Mouse (Mus musculus): Measurements from ENCODE around the gene Flot2. TPM values are rescaled to one million over a fixed set of nuclear protein-coding genes. Genes with fewer than 3 reads are reported as not detected.
A peak's percentile ranks its signal among the peaks of the same experiment; 100 is the strongest.

The Flot2 gene
- polyA plus RNA-seq, 1 experiment from 2014 or later: 92.4 TPM

DNA sequence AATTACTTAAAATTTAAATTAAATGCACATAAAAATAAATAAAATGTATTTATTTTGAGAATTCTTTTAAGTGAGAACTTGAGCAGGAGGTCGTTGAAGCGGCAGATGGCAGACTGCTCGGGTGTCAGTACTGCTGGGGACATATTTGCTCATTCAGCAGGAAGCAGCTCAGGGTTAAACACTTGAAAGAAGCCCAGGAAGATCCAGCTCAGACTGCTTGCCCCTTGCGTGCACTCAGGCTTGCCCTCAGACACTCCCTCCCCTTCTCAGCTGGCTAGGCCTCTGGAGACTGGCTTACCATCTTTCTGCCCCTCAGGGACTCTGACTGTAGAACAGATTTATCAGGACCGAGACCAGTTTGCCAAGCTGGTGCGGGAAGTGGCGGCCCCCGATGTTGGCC is 19.2 kb downstream of the Flot2 start:
- no peaks in the 10 kb centered on the region for H3K9me3 ChIP-seq (ENCODE audit: control insufficient read depth, low read length)
- no peak overlapping the region for H3K4me2 ChIP-seq (replicated peaks)
- DNase-seq (ENCODE audit: low spot score) (no peak), ATAC-seq (ENCODE audit: low FRiP score) (no peak)
- no peak overlapping the region for H3K9ac ChIP-seq
- no peak overlapping the region for H3K27ac ChIP-seq
- no peaks in the 10 kb centered on the region for H3K4me1 ChIP-seq (replicated peaks; ENCODE audit: control insufficient read depth, insufficient read depth, low read length)
- H3K4me3 ChIP-seq (replicated peaks; ENCODE audit: low read length): no peak overlapping the region
- 80% methylated on average over 8 of the region's 8 CpGs for WGBS
- H3K36me3 ChIP-seq (replicated peaks; ENCODE audit: control insufficient read depth, insufficient read depth): peaks cover 82% of the 10 kb centered on the region
- no peaks in the 10 kb centered on the region for H3K27me3 ChIP-seq (ENCODE audit: control insufficient read depth, insufficient read depth, low read length)

DNA sequence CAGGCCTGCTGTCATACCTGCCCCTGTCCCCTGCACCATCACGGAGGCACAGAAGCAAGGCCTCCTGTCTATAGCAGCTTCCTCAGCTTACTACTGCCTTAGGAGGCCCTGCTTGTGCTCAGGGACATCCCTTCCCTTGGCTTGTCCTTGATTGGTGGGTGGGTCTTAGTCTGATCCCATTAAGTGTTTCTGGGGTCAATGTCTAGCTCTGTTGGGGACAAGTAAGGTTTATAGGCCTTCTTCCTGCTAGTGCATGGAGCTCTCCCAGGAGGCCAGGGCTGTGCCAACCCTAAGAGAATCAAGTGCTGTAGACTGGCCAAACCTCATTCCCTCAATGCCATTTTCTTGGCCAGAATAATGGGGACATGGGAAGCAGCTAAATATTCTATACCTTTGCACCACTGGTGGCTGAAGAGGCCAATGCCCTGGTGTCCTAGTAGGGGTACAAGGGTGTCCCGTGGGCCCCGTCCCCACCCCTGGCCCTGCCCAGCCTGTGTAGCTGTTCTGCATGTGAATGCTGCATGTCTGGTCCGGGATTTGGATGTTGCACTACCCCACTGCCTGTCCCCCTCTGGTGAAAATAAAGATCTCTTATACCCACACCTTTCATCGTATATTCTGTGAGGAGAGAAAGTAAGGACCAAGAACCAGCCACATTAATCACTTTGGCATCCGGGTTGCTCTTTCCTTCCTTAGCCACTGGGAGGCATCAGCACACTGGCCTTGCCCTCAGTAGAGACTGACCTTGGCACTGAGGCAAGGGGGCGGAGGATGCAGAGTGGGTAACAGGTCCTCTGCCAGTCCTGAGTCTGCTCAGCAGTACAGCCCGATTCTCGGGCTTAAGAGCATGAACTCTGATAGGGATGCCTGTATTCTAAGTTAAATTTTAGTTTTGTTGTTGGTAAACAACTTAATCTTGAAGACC is 22.4 kb downstream of the Flot2 start:
- Histone ChIP-seq H3K27ac (no peak overlapping the region), H3K4me3 (replicated peaks; ENCODE audit: low read length) (no peak overlapping the region), H3K9me3 (ENCODE audit: control insufficient read depth, low read length) (no peaks in the 10 kb centered on the region), H3K4me1 (replicated peaks; ENCODE audit: control insufficient read depth, insufficient read depth, low read length) (no peaks in the 10 kb centered on the region), H3K4me2 (replicated peaks) (no peak overlapping the region), H3K27me3 (ENCODE audit: control insufficient read depth, insufficient read depth, low read length) (no peaks in the 10 kb centered on the region), H3K9ac (no peak overlapping the region), H3K36me3 (replicated peaks; ENCODE audit: control insufficient read depth, insufficient read depth) (peaks cover 53% of the 10 kb centered on the region)
- DNase-seq (ENCODE audit: low spot score) (peak; percentile 75), ATAC-seq (ENCODE audit: low FRiP score) (peak; percentile 62; the same call in 1 of the 2 replicates)
- 55% methylated on average over 9 of the region's 9 CpGs for whole genome bisulfite sequencing

DNA sequence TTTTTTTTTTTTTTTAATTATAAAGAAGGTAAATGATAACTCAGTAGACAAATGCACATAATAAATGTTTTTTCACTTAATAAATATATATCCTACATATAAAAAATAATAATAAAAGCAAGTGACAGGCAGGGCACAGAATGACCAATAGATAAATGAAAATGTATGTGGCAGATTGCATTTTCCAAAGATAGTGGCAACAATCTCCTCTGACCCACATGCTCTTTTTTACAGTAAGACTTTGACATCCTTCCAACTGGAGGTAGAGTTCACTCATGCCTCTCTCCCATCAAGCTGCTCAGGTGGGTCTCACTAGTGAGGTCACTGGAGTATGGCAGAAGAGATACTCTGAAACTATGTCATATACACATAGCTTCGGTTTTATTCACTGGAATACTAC is 24.8 kb downstream of the Flot2 start:
- no peak overlapping the region for H3K27ac ChIP-seq
- WGBS: 83% methylated on average over 1 of the region's 1 CpGs
- peaks cover 28% of the 10 kb centered on the region for H3K36me3 ChIP-seq (replicated peaks; ENCODE audit: control insufficient read depth, insufficient read depth)
- no peak overlapping the region for H3K9ac ChIP-seq
- ATAC-seq (ENCODE audit: low FRiP score) (no peak), DNase-seq (ENCODE audit: low spot score) (no peak)
- H3K4me3 ChIP-seq (replicated peaks; ENCODE audit: low read length): no peak overlapping the region
- H3K4me1 ChIP-seq (replicated peaks; ENCODE audit: control insufficient read depth, insufficient read depth, low read length): no peaks in the 10 kb centered on the region
- H3K9me3 ChIP-seq (ENCODE audit: control insufficient read depth, low read length): no peaks in the 10 kb centered on the region
- H3K4me2 ChIP-seq (replicated peaks): no peak overlapping the region
- no peaks in the 10 kb centered on the region for H3K27me3 ChIP-seq (ENCODE audit: control insufficient read depth, insufficient read depth, low read length)

DNA sequence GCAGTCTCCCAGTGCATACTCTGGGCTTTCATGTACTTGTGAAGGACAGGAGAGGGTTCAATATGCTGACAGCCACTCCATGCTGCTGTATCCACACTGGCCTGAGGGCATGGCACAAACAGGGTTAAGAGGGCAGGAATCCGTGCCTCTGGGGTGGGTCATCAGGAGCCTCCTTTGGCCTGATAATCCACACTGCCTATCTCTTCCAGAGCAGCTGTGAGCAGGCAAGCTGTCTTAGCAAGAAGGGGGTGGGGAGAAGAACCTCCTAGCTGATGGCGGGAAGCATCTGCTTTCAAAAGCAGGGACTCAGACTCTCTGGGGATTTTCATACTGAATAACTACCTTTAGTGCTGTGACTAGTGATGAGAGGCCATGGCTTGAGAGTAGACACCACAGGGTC is 28.2 kb downstream of the Flot2 start:
- H3K27ac ChIP-seq: no peak overlapping the region
- H3K9me3 ChIP-seq (ENCODE audit: control insufficient read depth, low read length): no peaks in the 10 kb centered on the region
- no peak overlapping the region for H3K4me3 ChIP-seq (replicated peaks; ENCODE audit: low read length)
- H3K9ac ChIP-seq: no peak overlapping the region
- no peaks in the 10 kb centered on the region for H3K4me1 ChIP-seq (replicated peaks; ENCODE audit: control insufficient read depth, insufficient read depth, low read length)
- no peak for DNase-seq (ENCODE audit: low spot score)
- H3K4me2 ChIP-seq (replicated peaks): no peak overlapping the region
- peaks cover 7% of the 10 kb centered on the region; the same call in 1 of the 2 replicates for H3K36me3 ChIP-seq (replicated peaks; ENCODE audit: control insufficient read depth, insufficient read depth)
- WGBS: 59% methylated on average over 2 of the region's 2 CpGs
- no peak for ATAC-seq (ENCODE audit: low FRiP score)
- no peaks in the 10 kb centered on the region for H3K27me3 ChIP-seq (ENCODE audit: control insufficient read depth, insufficient read depth, low read length)

DNA sequence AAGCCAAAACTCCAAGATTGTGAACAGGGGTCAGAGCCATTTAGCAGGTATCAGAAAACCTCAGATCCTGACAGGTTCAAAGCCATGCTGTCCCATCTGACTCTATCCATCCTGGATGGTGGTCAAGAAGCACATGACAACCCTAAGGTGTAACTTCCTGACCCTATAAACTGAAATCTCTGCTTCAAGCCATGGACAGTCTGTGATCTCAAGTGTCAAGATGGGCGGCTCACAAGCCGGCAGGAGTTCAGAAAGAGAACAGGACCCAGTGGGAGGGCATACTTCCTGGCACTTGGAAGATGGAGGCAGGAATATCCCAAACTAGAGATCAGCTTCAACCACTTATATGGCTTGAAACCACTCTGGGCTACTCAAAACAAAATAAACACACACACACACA is 28.9 kb downstream of the Flot2 start:
- no peak for ATAC-seq (ENCODE audit: low FRiP score)
- 58% methylated on average over 2 of the region's 2 CpGs for WGBS
- no peak overlapping the region for H3K9ac ChIP-seq
- H3K4me3 ChIP-seq (replicated peaks; ENCODE audit: low read length): no peak overlapping the region
- no peaks in the 10 kb centered on the region for H3K4me1 ChIP-seq (replicated peaks; ENCODE audit: control insufficient read depth, insufficient read depth, low read length)
- H3K36me3 ChIP-seq (replicated peaks; ENCODE audit: control insufficient read depth, insufficient read depth): peaks cover 6% of the 10 kb centered on the region; the same call in 1 of the 2 replicates
- no peaks in the 10 kb centered on the region for H3K27me3 ChIP-seq (ENCODE audit: control insufficient read depth, insufficient read depth, low read length)
- H3K4me2 ChIP-seq (replicated peaks): no peak overlapping the region
- no peak overlapping the region for H3K27ac ChIP-seq
- DNase-seq (ENCODE audit: low spot score): no peak
- H3K9me3 ChIP-seq (ENCODE audit: control insufficient read depth, low read length): no peaks in the 10 kb centered on the region

DNA sequence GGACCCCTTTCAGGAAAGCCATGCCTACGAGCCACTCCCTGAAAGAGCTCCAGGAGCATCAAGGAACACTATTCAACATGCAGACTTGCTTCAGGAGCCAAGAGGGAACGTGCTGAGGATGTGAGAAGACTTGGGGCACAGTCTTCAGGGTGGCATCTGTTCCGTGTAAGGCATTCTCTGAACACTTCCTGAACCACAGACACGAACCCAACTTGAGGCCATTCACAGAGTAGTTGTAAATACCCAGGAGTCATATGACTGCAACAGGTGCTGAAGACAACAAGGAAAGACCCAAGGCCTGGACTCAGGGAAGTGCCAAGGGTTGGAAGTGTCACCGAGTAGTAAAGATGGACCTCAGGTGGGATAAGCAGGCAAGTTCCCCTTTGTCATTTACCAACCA is 29.8 kb downstream of the Flot2 start:
- H3K4me2 ChIP-seq (replicated peaks): no peak overlapping the region
- no peaks in the 10 kb centered on the region for H3K27me3 ChIP-seq (ENCODE audit: control insufficient read depth, insufficient read depth, low read length)
- ATAC-seq (ENCODE audit: low FRiP score) (no peak), DNase-seq (ENCODE audit: low spot score) (no peak)
- no peak overlapping the region for H3K9ac ChIP-seq
- WGBS: 85% methylated on average over 5 of the region's 5 CpGs
- no peaks in the 10 kb centered on the region for H3K4me1 ChIP-seq (replicated peaks; ENCODE audit: control insufficient read depth, insufficient read depth, low read length)
- H3K4me3 ChIP-seq (replicated peaks; ENCODE audit: low read length): no peak overlapping the region
- no peaks in the 10 kb centered on the region for H3K9me3 ChIP-seq (ENCODE audit: control insufficient read depth, low read length)
- H3K27ac ChIP-seq: no peak overlapping the region
- peaks cover 15% of the 10 kb centered on the region for H3K36me3 ChIP-seq (replicated peaks; ENCODE audit: control insufficient read depth, insufficient read depth)

DNA sequence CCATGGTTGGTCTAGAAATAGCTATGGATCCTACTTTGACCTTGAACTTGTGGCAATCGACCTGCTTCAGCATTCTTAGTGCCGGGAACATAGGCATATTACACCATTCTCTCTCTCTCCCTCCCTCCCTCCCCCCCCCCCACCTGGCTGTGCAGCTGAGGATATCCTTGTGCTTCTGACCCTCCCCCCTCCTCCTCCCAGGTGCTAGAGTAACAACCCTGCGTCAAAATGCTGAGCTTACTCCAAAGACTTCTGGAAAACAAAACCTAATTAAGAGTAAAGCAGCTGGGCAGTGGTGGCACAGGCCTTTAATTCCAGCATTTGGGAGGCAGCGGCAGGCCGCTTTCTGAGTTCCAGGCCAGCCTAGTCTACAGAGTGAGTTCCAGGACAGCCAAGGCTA is 31.4 kb downstream of the Flot2 start:
- H3K27me3 ChIP-seq (ENCODE audit: control insufficient read depth, insufficient read depth, low read length): no peaks in the 10 kb centered on the region
- ATAC-seq (ENCODE audit: low FRiP score): no peak
- H3K4me1 ChIP-seq (replicated peaks; ENCODE audit: control insufficient read depth, insufficient read depth, low read length): no peaks in the 10 kb centered on the region
- DNase-seq (ENCODE audit: low spot score): no peak
- H3K27ac ChIP-seq: no peak overlapping the region
- no peak overlapping the region for H3K4me3 ChIP-seq (replicated peaks; ENCODE audit: low read length)
- WGBS: 87% methylated on average over 5 of the region's 5 CpGs
- peaks cover 31% of the 10 kb centered on the region for H3K36me3 ChIP-seq (replicated peaks; ENCODE audit: control insufficient read depth, insufficient read depth)
- H3K9me3 ChIP-seq (ENCODE audit: control insufficient read depth, low read length): no peaks in the 10 kb centered on the region
- no peak overlapping the region for H3K4me2 ChIP-seq (replicated peaks)
- H3K9ac ChIP-seq: no peak overlapping the region

DNA sequence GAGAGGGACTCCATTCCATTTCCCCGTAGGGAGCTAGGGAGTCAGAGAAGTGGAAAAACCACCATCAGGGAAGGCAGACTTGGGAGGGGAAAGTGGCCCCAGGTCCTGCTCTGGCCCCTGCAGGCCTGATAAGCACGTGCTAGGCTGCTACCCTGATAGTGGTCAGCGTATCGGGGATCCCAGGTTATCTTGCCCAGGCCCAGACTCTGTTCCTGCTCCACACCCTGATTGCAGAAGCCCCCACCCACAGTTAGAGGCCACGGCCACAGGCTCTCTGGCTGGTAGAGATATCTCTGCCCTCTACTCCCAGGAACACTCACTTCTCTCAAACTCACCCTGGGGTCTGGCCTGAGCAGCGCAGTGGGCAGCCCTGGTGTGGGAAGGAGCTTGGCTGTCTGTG is 31.9 kb downstream of the Flot2 start:
- Histone ChIP-seq H3K9me3 (ENCODE audit: control insufficient read depth, low read length) (no peaks in the 10 kb centered on the region), H3K27me3 (ENCODE audit: control insufficient read depth, insufficient read depth, low read length) (no peaks in the 10 kb centered on the region), H3K27ac (no peak overlapping the region), H3K9ac (no peak overlapping the region), H3K4me1 (replicated peaks; ENCODE audit: control insufficient read depth, insufficient read depth, low read length) (no peaks in the 10 kb centered on the region), H3K4me2 (replicated peaks) (no peak overlapping the region), H3K4me3 (replicated peaks; ENCODE audit: low read length) (no peak overlapping the region), H3K36me3 (replicated peaks; ENCODE audit: control insufficient read depth, insufficient read depth) (peaks cover 36% of the 10 kb centered on the region)
- 82% methylated on average over 6 of the region's 6 CpGs for WGBS
- ATAC-seq (ENCODE audit: low FRiP score): no peak
- DNase-seq (ENCODE audit: low spot score): no peak

DNA sequence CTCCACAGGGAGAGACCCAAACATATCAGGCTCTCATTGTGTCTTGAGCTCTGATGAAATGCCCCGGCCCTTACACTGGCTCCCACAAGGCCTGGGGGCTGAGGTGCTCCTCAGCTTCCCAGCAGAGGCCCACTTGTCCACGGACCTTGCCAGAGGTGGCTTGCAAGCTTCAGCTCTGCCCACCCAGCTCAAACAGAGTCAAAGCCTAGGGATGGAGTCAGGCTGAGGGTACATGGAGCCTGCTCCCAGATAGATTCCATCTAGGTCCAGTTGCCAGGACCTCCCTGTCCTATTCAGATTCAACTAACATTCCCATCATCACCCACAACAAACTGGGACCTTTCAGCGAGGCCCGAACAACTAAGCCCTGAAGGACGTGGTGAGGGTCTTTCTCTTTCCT is 34.2 kb downstream of the Flot2 start:
- no peak overlapping the region for H3K27ac ChIP-seq
- H3K9me3 ChIP-seq (ENCODE audit: control insufficient read depth, low read length): no peaks in the 10 kb centered on the region
- peaks cover 56% of the 10 kb centered on the region for H3K36me3 ChIP-seq (replicated peaks; ENCODE audit: control insufficient read depth, insufficient read depth)
- H3K27me3 ChIP-seq (ENCODE audit: control insufficient read depth, insufficient read depth, low read length): no peaks in the 10 kb centered on the region
- no peaks in the 10 kb centered on the region for H3K4me1 ChIP-seq (replicated peaks; ENCODE audit: control insufficient read depth, insufficient read depth, low read length)
- no peak overlapping the region for H3K4me2 ChIP-seq (replicated peaks)
- no peak overlapping the region for H3K9ac ChIP-seq
- WGBS: 87% methylated on average over 5 of the region's 5 CpGs
- no peak for ATAC-seq (ENCODE audit: low FRiP score)
- H3K4me3 ChIP-seq (replicated peaks; ENCODE audit: low read length): no peak overlapping the region
- no peak for DNase-seq (ENCODE audit: low spot score)

All from hindbrain, embryonic 14.5 days (tissue).